In genomic region chr11:82183281-82183935, GRCm38 (mm10) we compare ENCODE assay signal across 20 mouse cellular contexts.
DNase-seq lines count a peak whose midpoint lies in the region; ATAC-seq and TF ChIP-seq lines count a peak whose summit lies in the region.
"Had no signal": no experiment of that assay in that cellular context is flagged by ENCODE, and none has a peak within 500 bp of the region (broad histone marks: within the 10 kb centered on the region; RNA-seq: fewer than 3 reads in every experiment).

No protein-coding gene starts in this region.

- peak; percentile 4 for DNase-seq in kidney, adult 2 months
- DNase-seq in kidney, adult 8-10 months = no peak
- peak; percentile 63 for DNase-seq in CH12.LX (ENCODE audit: extremely low read depth)
- peak; percentile 70 for DNase-seq in thymus, postnatal 14 days
- DNase-seq in lung, adult 18-20 months = no peak
- DNase-seq: adrenal gland, postnatal 36 days; cerebellum, adult 9-10 months; embryo, embryonic 11 days; gastrocnemius, adult 2 months; liver, postnatal 0 days had no signal

- TF ChIP-seq EP300 in CH12.LX (IDR thresholded peaks at IDR 0.05; ENCODE audit: low read length) = no peak

- dilution Hi-C loops in CH12.LX (cut with MboI; ENCODE audit: extremely low pct_ligation_motif_present, extremely low pct_unique_long_range_greater_than_20kb, low sequenced_read_pairs) = no loop called here

- H3K4me2 ChIP-seq in CH12.LX (ENCODE audit: insufficient read depth, low read depth, poor library complexity, severe bottlenecking) = peak overlapping the region; percentile 2; the same call in 1 of the 2 replicates
- H3K4me2 ChIP-seq in midbrain, embryonic 13.5 days (replicated peaks) = no peak overlapping the region
- no peak overlapping the region for H3K4me2 ChIP-seq in midbrain, embryonic 15.5 days
- H3K4me2 ChIP-seq: forebrain, embryonic 15.5 days; kidney, embryonic 15.5 days; limb, embryonic 13.5 days had no signal

- H3K36me3 ChIP-seq in kidney, adult 2 months (ENCODE audit: control insufficient read depth, insufficient read depth, low read length) = no peaks in the 10 kb centered on the region
- peaks cover 0 to 1% of the 10 kb centered on the region in 2 experiments for H3K36me3 ChIP-seq in CH12.LX (replicated peaks in 1 of 2; ENCODE audit: control insufficient read depth in 1 of 2, insufficient read depth in 1 of 2, low read length in 1 of 2)
- no peaks in the 10 kb centered on the region for H3K36me3 ChIP-seq in midbrain, embryonic 13.5 days
- H3K36me3 ChIP-seq in midbrain, embryonic 15.5 days (replicated peaks) = no peaks in the 10 kb centered on the region
- H3K36me3 ChIP-seq: forebrain, embryonic 15.5 days; heart, embryonic 10.5 days; kidney, embryonic 15.5 days; limb, embryonic 13.5 days had no signal

- ATAC-seq in inflammation-experienced regulatory T-cells, adult 6 months = peak; percentile 94
- ATAC-seq in midbrain, embryonic 13.5 days = no peak
- ATAC-seq in midbrain, embryonic 15.5 days (replicated peaks) = no peak
- ATAC-seq: forebrain, embryonic 15.5 days; hindbrain, postnatal 0 days; liver, postnatal 0 days had no signal

- no peak for TF ChIP-seq RAD21 in CH12.LX (IDR thresholded peaks at IDR 0.05; ENCODE audit: low read depth, low read length)

- H3K9me3 ChIP-seq in CH12.LX (replicated peaks; ENCODE audit: low read length) = no peaks in the 10 kb centered on the region
- no peaks in the 10 kb centered on the region for H3K9me3 ChIP-seq in midbrain, embryonic 13.5 days
- H3K9me3 ChIP-seq in midbrain, embryonic 15.5 days = no peaks in the 10 kb centered on the region
- H3K9me3 ChIP-seq: forebrain, embryonic 15.5 days; heart, embryonic 10.5 days; kidney, embryonic 15.5 days; limb, embryonic 13.5 days had no signal

- 48% methylated on average over 6 of the region's 6 CpGs for WGBS in kidney, adult 2 months
- 49% methylated on average over 6 of the region's 6 CpGs for WGBS in midbrain, embryonic 13.5 days
- 56% methylated on average over 6 of the region's 6 CpGs for WGBS in midbrain, embryonic 15.5 days

- TF ChIP-seq POLR2A in kidney, adult 2 months (IDR thresholded peaks at IDR 0.05; ENCODE audit: low read depth, low read length) = no peak
- no peak for TF ChIP-seq POLR2A in CH12.LX (IDR thresholded peaks at IDR 0.05; ENCODE audit: low read depth, low read length)

- TF ChIP-seq CTCF in kidney, adult 2 months (conservative IDR thresholded peaks at IDR 0.05; ENCODE audit: insufficient read depth, insufficient read length, low read depth, low read length) = no peak
- TF ChIP-seq CTCF in CH12.LX (conservative IDR thresholded peaks at IDR 0.05 in 1 of 2, IDR thresholded peaks at IDR 0.05 in 1 of 2; ENCODE audit: low read depth in 2 of 2, low read length in 2 of 2) = no peak

- H3K9ac ChIP-seq in CH12.LX (ENCODE audit: insufficient read depth, low read depth) = no peak overlapping the region
- no peak overlapping the region for H3K9ac ChIP-seq in midbrain, embryonic 13.5 days (replicated peaks)
- H3K9ac ChIP-seq in midbrain, embryonic 15.5 days = no peak overlapping the region
- H3K9ac ChIP-seq: forebrain, embryonic 15.5 days; kidney, embryonic 15.5 days; limb, embryonic 13.5 days; liver, postnatal 0 days had no signal

- H3K4me3 ChIP-seq in kidney, adult 2 months (ENCODE audit: insufficient read depth, low read depth, low read length) = no peak overlapping the region
- H3K4me3 ChIP-seq in CH12.LX (replicated peaks in 1 of 3; ENCODE audit: low read depth in 2 of 3, low read length in 2 of 3, poor library complexity in 1 of 3) = no peak overlapping the region
- H3K4me3 ChIP-seq in midbrain, embryonic 13.5 days (replicated peaks) = no peak overlapping the region
- H3K4me3 ChIP-seq in midbrain, embryonic 15.5 days = no peak overlapping the region
- H3K4me3 ChIP-seq: forebrain, embryonic 15.5 days; gastrocnemius, adult 2 months; heart, embryonic 10.5 days; kidney, embryonic 15.5 days; layer of hippocampus, adult 2 months; limb, embryonic 13.5 days had no signal

- in situ Hi-C loops in CH12.LX (cut with MboI; ENCODE audit: low pct_ligation_motif_present, low pct_unique_long_range_greater_than_20kb, low sequenced_read_pairs) = loop anchor here (5.0 to 25.0 kb wide), 2 partner anchors 131 to 546 kb away; no protein-coding TSS in a partner anchor

- no peaks in the 10 kb centered on the region for H3K27me3 ChIP-seq in kidney, adult 2 months (replicated peaks; ENCODE audit: control insufficient read depth, insufficient read depth, low read length)
- H3K27me3 ChIP-seq in CH12.LX (replicated peaks) = no peaks in the 10 kb centered on the region
- peaks cover 9% of the 10 kb centered on the region for H3K27me3 ChIP-seq in midbrain, embryonic 13.5 days
- peaks cover 8% of the 10 kb centered on the region; the same call in 1 of the 2 replicates for H3K27me3 ChIP-seq in midbrain, embryonic 15.5 days (replicated peaks)
- H3K27me3 ChIP-seq: forebrain, embryonic 15.5 days had no signal

- H3K4me1 ChIP-seq in kidney, adult 2 months (ENCODE audit: control insufficient read depth, insufficient read depth, low read length) = no peaks in the 10 kb centered on the region
- peaks cover 39 to 95% of the 10 kb centered on the region in 2 experiments for H3K4me1 ChIP-seq in CH12.LX (ENCODE audit: control insufficient read depth in 1 of 2, insufficient read depth in 2 of 2)
- H3K4me1 ChIP-seq in midbrain, embryonic 13.5 days (replicated peaks) = no peaks in the 10 kb centered on the region
- no peaks in the 10 kb centered on the region for H3K4me1 ChIP-seq in midbrain, embryonic 15.5 days
- H3K4me1 ChIP-seq: heart, embryonic 10.5 days; kidney, embryonic 15.5 days; limb, embryonic 13.5 days had no signal

- no peaks in the 10 kb centered on the region for H3K79me2 ChIP-seq in CH12.LX (replicated peaks; ENCODE audit: control insufficient read depth, extremely low read depth, insufficient read depth, poor library complexity, severe bottlenecking)

- H3K27ac ChIP-seq in kidney, adult 2 months (ENCODE audit: insufficient read depth, low read depth, low read length) = no peak overlapping the region
- peak overlapping the region; percentile 5; the same call in 1 of the 2 replicates for H3K27ac ChIP-seq in CH12.LX (ENCODE audit: insufficient read depth, low read depth)
- H3K27ac ChIP-seq in midbrain, embryonic 13.5 days = no peak overlapping the region
- H3K27ac ChIP-seq in midbrain, embryonic 15.5 days = no peak overlapping the region
- H3K27ac ChIP-seq: forebrain, embryonic 15.5 days; gastrocnemius, adult 2 months; heart, embryonic 10.5 days; hindbrain, postnatal 0 days; kidney, embryonic 15.5 days; layer of hippocampus, adult 2 months; limb, embryonic 13.5 days; macrophage had no signal

TF ChIP-seq in CH12.LX, 34 proteins besides CTCF, POLR2A, EP300 and RAD21:
- TF ChIP-seq USF1 (IDR thresholded peaks at IDR 0.05; ENCODE audit: low read depth, low read length) = no peak
- TF ChIP-seq NRF1 (IDR thresholded peaks at IDR 0.05; ENCODE audit: low read depth, low read length) = no peak
- no peak for TF ChIP-seq ETS1 (conservative IDR thresholded peaks at IDR 0.05; ENCODE audit: low read depth, low read length)
- peak; percentile 20; the same call in 1 of the 2 replicates for TF ChIP-seq HCFC1 (IDR thresholded peaks at IDR 0.05; ENCODE audit: low read depth, low read length)
- TF ChIP-seq JUN (IDR thresholded peaks at IDR 0.05; ENCODE audit: insufficient read depth, low read depth, low read length) = no peak
- no peak for TF ChIP-seq ZC3H11A (IDR thresholded peaks at IDR 0.05; ENCODE audit: low read depth, low read length)
- TF ChIP-seq BHLHE40 (IDR thresholded peaks at IDR 0.05; ENCODE audit: low read depth, low read length) = no peak
- no peak for TF ChIP-seq SIN3A (IDR thresholded peaks at IDR 0.05; ENCODE audit: low read length)
- TF ChIP-seq SMC3 (IDR thresholded peaks at IDR 0.05; ENCODE audit: low read depth, low read length) = no peak
- TF ChIP-seq CHD1 (IDR thresholded peaks at IDR 0.05; ENCODE audit: low read depth, low read length) = no peak
- TF ChIP-seq TCF12 (IDR thresholded peaks at IDR 0.05; ENCODE audit: low read depth, low read length) = no peak
- no peak for TF ChIP-seq PAX5 (IDR thresholded peaks at IDR 0.05; ENCODE audit: low read length)
- TF ChIP-seq ZKSCAN1 (IDR thresholded peaks at IDR 0.05; ENCODE audit: borderline replicate concordance, low read depth, low read length) = no peak
- no peak for TF ChIP-seq UBTF (IDR thresholded peaks at IDR 0.05; ENCODE audit: low read depth, low read length)
- TF ChIP-seq MYC (IDR thresholded peaks at IDR 0.05; ENCODE audit: low read depth, low read length) = no peak
- TF ChIP-seq ELF1 (IDR thresholded peaks at IDR 0.05; ENCODE audit: low read depth, low read length) = peak; percentile 70

Comparison
In these comparisons a context has a peak if more than half of its experiments do, and no peak if none do; other contexts are left out.
1. DNase-seq: peak in kidney, adult 2 months (single experiment), CH12.LX (single experiment) and thymus, postnatal 14 days (single experiment); none in kidney, adult 8-10 months (0 of 2) and lung, adult 18-20 months (0 of 2).